Mouse (Mus musculus): ENCODE measurements around the gene Plcxd2. TPM values are rescaled to one million over a fixed set of nuclear protein-coding genes. Genes with fewer than 3 reads are reported as not detected.

Gene Plcxd2
- polyA plus RNA-seq, 1 experiment: 43.2 TPM

- Histone ChIP-seq H3K27ac (ENCODE audit: insufficient read depth, low read length) (no peak overlapping the region), H3K4me3 (ENCODE audit: insufficient read depth, low read length) (no peak overlapping the region), H3K4me1 (ENCODE audit: control insufficient read depth, insufficient read depth, low read length) (no peaks in the 10 kb centered on the region)
- TF ChIP-seq POLR2A (IDR thresholded peaks at IDR 0.05; ENCODE audit: extremely low read depth, insufficient read depth, low read length) (no peak), CTCF (IDR thresholded peaks at IDR 0.05; ENCODE audit: extremely low read depth, insufficient read depth, low read length) (no peak)
These were observed 41.3 kb downstream of the Plcxd2 start for GRCm38 (mm10) chr16:45968716-45969115.

DNA sequence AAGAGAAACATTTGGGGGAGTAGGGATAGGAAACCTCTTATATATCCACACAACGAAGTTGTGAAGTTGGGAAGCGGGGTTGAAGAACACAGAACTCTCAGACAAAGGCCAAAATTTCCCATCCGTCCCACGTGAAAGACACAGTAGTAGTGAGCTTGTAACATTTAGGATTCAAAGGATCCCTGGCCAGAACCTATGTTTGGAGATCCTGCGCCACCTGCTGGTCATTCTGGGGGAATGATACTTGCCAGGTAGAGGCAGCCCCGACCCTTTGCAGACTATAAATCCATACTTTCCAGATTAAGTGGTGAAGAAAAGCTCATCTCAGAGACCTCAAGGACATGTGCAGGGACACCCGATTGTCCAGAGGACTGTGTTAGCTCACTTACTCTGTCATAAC is 42.5 kb downstream of the Plcxd2 start:
- H3K27ac ChIP-seq (ENCODE audit: insufficient read depth, low read length): no peak overlapping the region
- H3K4me3 ChIP-seq (ENCODE audit: insufficient read depth, low read length): no peak overlapping the region
- TF ChIP-seq POLR2A (IDR thresholded peaks at IDR 0.05; ENCODE audit: extremely low read depth, insufficient read depth, low read length): no peak
- TF ChIP-seq CTCF (IDR thresholded peaks at IDR 0.05; ENCODE audit: extremely low read depth, insufficient read depth, low read length): peak; percentile 91
- H3K4me1 ChIP-seq (ENCODE audit: control insufficient read depth, insufficient read depth, low read length): no peaks in the 10 kb centered on the region

- TF ChIP-seq CTCF (IDR thresholded peaks at IDR 0.05; ENCODE audit: extremely low read depth, insufficient read depth, low read length) (no peak), POLR2A (IDR thresholded peaks at IDR 0.05; ENCODE audit: extremely low read depth, insufficient read depth, low read length) (no peak)
- H3K27ac ChIP-seq (ENCODE audit: insufficient read depth, low read length): no peak overlapping the region
- no peak overlapping the region for H3K4me3 ChIP-seq (ENCODE audit: insufficient read depth, low read length)
- H3K4me1 ChIP-seq (ENCODE audit: control insufficient read depth, insufficient read depth, low read length): no peaks in the 10 kb centered on the region
These were observed 43.4 kb downstream of the Plcxd2 start for GRCm38 (mm10) chr16:45966604-45967003.

DNA sequence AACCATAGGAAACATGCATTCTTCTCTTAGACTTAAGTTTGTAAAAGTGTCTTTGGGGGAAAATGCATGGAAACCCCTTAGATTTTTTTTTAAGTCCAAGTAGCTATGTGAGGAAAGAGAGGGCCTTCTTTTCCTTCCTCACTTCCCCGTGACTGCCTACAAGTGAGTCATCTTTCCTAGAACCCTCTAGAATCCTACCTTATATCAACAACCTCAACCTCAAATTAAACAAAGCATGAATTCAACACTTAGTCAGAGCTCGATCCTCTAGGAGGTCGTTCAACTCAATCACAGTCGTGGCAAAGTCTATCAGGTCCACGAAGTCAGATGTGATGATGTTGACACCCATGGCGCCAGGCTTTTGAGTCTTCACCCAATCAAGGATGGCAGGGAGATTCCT is 45.2 kb downstream of the Plcxd2 start:
- Histone ChIP-seq H3K27ac (ENCODE audit: insufficient read depth, low read length) (no peak overlapping the region), H3K4me1 (ENCODE audit: control insufficient read depth, insufficient read depth, low read length) (no peaks in the 10 kb centered on the region), H3K4me3 (ENCODE audit: insufficient read depth, low read length) (no peak overlapping the region)
- TF ChIP-seq CTCF (IDR thresholded peaks at IDR 0.05; ENCODE audit: extremely low read depth, insufficient read depth, low read length) (no peak), POLR2A (IDR thresholded peaks at IDR 0.05; ENCODE audit: extremely low read depth, insufficient read depth, low read length) (no peak)

DNA sequence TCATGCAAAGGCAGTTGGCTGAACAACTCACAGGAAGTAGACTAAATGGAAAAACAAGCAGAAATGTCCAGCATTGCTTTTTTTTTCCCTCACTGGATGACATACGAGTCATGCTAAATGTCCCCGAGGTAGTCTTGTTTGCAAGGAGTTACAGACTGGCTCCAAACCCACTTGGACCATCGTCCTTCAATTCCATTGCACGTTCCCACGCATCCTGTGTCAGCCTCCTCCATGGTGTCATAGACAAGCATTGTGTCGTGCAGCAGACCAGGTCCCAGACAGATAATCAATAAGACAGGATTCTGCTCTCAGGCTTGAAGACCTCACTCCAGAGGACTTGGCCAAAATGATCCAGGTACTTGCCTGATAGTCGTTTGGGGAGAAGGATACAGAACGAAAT is 46.2 kb downstream of the Plcxd2 start:
- TF ChIP-seq POLR2A (IDR thresholded peaks at IDR 0.05; ENCODE audit: extremely low read depth, insufficient read depth, low read length) (no peak), CTCF (IDR thresholded peaks at IDR 0.05; ENCODE audit: extremely low read depth, insufficient read depth, low read length) (no peak)
- Histone ChIP-seq H3K4me1 (ENCODE audit: control insufficient read depth, insufficient read depth, low read length) (no peaks in the 10 kb centered on the region), H3K27ac (ENCODE audit: insufficient read depth, low read length) (no peak overlapping the region), H3K4me3 (ENCODE audit: insufficient read depth, low read length) (no peak overlapping the region)

- TF ChIP-seq POLR2A (IDR thresholded peaks at IDR 0.05; ENCODE audit: extremely low read depth, insufficient read depth, low read length): no peak
- no peak for TF ChIP-seq CTCF (IDR thresholded peaks at IDR 0.05; ENCODE audit: extremely low read depth, insufficient read depth, low read length)
These were observed 46.9 kb downstream of the Plcxd2 start for GRCm38 (mm10) chr16:45963088-45963487.

DNA sequence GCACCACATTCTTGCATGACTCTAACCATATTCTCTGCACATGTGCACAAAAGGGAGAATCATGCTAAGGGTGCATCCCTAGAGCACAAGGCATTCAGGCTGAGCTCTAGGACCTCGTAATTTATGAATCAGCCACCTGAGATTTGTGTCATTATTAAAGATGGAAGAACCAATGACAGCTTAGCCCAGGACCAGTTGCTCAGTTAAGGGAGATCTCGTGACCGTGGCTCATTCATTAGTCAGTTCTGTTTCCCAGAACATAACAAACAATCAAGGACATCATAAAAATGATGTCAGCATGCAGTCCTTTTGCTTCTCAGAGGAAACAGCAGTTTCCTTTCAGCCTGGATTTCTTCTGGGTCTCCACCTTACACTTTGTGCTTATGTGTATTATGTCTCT is 49.0 kb downstream of the Plcxd2 start:
- no peak overlapping the region for H3K27ac ChIP-seq (ENCODE audit: insufficient read depth, low read length)

More at GRCm38 (mm10) chr16:45963088-45963487, 46.9 kb downstream of the Plcxd2 start:
- Histone ChIP-seq H3K4me1 (ENCODE audit: control insufficient read depth, insufficient read depth, low read length) (no peaks in the 10 kb centered on the region), H3K27ac (ENCODE audit: insufficient read depth, low read length) (no peak overlapping the region), H3K4me3 (ENCODE audit: insufficient read depth, low read length) (no peak overlapping the region)

DNA sequence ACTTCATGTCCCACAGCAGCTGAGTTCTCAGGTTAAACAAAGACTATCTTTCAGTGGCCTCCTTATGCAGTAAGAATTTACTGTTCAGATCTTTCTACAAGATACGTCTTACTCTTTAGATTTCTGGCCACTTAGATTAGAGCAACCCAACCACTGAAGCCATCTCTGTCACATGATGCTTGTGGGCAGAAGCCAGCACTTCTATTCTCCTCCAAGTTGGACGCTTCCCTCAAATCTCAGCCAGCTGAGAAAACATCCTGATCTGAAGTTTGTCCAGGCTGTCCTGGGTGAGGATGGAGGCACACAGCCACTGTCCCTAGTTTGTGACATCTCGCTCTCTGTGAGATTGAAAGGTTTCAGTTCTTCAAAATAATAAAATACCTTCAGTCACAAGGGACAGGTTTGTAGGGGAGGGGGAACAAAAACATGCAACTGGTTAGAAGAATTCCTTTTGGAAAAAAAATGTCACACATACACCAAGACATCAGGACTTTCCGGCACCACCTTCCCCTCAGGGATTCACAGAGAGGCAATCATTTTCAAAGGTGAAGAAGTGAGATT is 53.5 kb downstream of the Plcxd2 start:
- Histone ChIP-seq H3K4me1 (ENCODE audit: control insufficient read depth, insufficient read depth, low read length) (no peaks in the 10 kb centered on the region), H3K4me3 (ENCODE audit: insufficient read depth, low read length) (no peak overlapping the region), H3K27ac (ENCODE audit: insufficient read depth, low read length) (no peak overlapping the region)
- TF ChIP-seq POLR2A (IDR thresholded peaks at IDR 0.05; ENCODE audit: extremely low read depth, insufficient read depth, low read length) (no peak), CTCF (IDR thresholded peaks at IDR 0.05; ENCODE audit: extremely low read depth, insufficient read depth, low read length) (no peak)

More for the DNA sequence above, 49.0 kb downstream of the Plcxd2 start:
- no peak for TF ChIP-seq CTCF (IDR thresholded peaks at IDR 0.05; ENCODE audit: extremely low read depth, insufficient read depth, low read length)
- no peak for TF ChIP-seq POLR2A (IDR thresholded peaks at IDR 0.05; ENCODE audit: extremely low read depth, insufficient read depth, low read length)
- Histone ChIP-seq H3K4me1 (ENCODE audit: control insufficient read depth, insufficient read depth, low read length) (no peaks in the 10 kb centered on the region), H3K4me3 (ENCODE audit: insufficient read depth, low read length) (no peak overlapping the region)

GRCm38 (mm10) chr16:45953394-45953793 is 56.6 kb downstream of the Plcxd2 start, which contains the start of gene Phldb2:
Gene Phldb2, minus strand, starts transcription at chr16:45953598.
- Histone ChIP-seq H3K4me1 (ENCODE audit: control insufficient read depth, insufficient read depth, low read length) (no peaks in the 10 kb centered on the region), H3K27ac (ENCODE audit: insufficient read depth, low read length) (no peak within 1 kb of the TSS), H3K4me3 (ENCODE audit: insufficient read depth, low read length) (no peak within 1 kb of the TSS)
- no peak for TF ChIP-seq CTCF (IDR thresholded peaks at IDR 0.05; ENCODE audit: extremely low read depth, insufficient read depth, low read length)
- TF ChIP-seq POLR2A (IDR thresholded peaks at IDR 0.05; ENCODE audit: extremely low read depth, insufficient read depth, low read length): no peak

GRCm38 (mm10) chr16:45952501-45952900 is 57.5 kb downstream of the Plcxd2 start:
- no peak overlapping the region for H3K4me3 ChIP-seq (ENCODE audit: insufficient read depth, low read length)
- TF ChIP-seq CTCF (IDR thresholded peaks at IDR 0.05; ENCODE audit: extremely low read depth, insufficient read depth, low read length): no peak
- no peak for TF ChIP-seq POLR2A (IDR thresholded peaks at IDR 0.05; ENCODE audit: extremely low read depth, insufficient read depth, low read length)
- no peak overlapping the region for H3K27ac ChIP-seq (ENCODE audit: insufficient read depth, low read length)
- no peaks in the 10 kb centered on the region for H3K4me1 ChIP-seq (ENCODE audit: control insufficient read depth, insufficient read depth, low read length)

All from cortical plate, adult 2 months (tissue).